Mouse (Mus musculus): ENCODE data around the gene Rhno1.
A peak's percentile ranks its signal among the peaks of the same experiment; 100 is the strongest.

Rhno1 gene

DNA sequence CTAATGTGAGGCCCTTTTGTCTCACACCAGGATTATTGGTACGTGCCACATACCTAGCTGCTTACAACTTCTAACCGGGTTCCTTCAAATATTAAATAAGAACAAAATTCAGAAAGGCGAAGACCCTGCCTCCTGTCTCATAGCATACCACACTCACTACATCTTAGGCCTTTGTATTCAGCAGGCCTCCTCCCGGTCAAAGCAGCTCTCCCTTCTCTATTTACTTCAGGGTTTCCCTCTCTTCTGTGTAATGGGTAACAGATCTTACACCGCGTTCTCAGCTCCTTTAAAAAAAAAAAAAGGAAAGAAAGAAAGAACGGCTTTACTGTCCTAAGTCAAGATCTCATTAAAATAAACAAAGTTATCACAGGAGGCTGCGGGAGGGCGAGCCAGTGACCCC is 810 bp downstream of the Rhno1 start:
- no peak for DNase-seq

DNA sequence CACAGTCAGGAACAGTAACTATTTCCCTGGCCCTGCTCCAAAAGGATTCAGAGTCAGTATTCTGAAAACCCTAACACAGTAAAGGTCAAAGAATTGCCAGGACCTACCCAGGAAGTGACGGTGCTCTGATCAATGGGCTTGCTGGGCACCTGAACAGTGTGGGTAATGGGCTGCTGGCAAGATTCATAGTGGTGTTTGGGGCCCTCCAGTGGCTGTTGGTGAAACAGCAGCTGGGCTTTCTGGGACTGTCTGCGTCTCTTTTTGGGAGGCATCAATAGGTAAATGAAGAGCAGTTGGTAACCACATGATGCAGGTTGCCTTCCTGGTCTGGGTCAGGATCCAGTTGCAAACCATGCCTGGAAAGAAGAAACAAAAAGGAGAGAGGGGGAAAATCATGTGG is 3.7 kb downstream of the Rhno1 start:
- DNase-seq: peak; percentile 71

DNA sequence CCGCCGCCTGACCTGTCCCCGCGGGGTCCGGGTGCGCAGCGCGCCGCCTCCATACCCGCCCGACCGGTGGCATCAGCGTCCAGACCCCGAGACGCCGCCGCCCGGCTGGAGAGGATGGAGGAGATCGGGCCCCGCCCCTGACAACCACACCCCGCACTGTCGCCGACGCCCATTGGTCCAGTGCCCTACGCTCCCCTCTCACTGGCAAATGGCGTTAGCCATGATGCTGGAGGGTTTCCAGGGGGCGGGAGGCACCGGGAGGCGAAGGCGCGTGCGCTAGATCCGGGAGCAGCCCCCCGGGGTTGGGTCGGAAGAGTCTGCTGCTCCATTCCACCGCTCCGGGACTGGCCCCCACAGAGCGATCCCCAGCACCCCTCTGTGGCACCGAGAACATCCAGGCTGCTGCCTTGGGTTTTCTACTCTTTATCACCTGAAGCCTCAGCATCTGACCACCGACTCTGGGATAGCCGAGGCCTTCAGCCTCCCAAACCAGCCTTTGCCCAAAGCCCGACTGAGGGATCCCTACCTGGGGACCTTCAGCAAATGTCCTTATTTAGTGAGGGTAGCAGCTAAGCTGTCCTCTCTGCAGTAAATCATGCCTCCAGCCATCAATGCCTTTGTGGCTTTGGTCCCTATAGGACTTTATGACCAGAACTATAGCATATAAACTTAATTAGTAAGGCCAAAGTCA is 6.8 kb downstream of the Rhno1 start, which contains the start of gene Tulp3:
TSS of gene Tulp3 (minus strand) at position 126 of the 691 bp plus-strand sequence.
- peak; percentile 98 for DNase-seq

DNA sequence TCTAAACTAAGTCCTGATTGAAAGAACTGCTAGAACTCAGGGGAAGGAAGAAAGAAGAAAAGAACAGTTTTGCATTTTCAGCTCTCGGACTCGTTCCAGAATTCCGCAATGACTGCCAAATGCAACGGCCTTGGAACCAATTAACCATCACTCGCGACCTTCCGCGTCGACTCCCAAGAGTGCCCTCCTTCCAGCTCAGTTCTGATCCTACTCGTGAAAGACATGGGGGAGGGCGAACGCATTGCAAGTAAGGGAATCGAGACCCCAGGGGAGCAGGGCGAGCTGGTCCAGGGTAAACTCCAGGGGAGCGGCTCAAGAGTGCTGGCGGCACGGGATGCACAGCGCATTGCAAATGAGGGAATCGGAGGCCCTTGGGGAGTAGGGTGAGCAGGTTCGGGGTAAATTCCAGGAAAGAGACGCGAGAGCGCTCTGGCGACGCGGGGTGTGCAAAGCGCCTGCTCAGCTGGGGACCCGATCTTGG is 7.5 kb downstream of the Rhno1 start:
- peak; percentile 57 for DNase-seq

DNA sequence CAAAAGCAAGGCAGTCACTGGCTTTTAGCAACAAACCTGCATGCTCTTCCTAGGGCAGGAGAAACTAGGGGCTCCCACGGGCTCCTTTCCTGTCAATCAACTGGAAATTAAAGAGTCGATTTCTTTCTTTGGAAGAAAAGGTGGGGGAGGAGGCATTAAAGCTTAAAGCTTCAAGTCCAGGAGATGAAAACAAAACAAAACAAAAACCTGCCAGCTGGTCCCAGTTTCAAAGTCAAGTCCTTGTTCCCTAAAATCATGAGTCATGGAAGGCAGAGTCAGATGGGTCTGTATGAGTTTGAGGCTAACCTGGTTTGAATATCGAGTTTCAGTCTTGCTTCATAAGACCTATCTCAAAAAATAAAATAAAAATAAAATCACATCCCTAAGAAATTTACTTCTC is 8.6 kb downstream of the Rhno1 start:
- DNase-seq: no peak

DNA sequence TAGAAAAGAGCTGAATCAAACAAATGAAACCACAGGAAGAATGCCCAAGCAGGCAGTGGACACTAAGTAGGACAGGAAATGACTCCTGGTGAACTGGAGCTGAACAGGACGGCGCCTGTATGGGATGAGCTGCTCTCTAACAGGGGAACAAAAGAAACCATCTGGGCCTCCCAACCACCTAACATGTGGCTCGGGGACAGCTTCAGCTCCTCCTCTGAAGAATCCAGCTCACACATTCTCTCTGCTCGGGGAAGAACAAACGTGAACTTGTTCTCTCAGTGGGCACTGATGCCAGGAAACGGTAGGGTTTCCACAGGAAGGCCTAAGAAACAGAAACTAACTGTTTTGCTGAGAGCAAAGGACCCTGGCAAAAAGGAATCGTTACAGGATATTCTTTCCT is 13.0 kb downstream of the Rhno1 start:
- peak; percentile 39 for DNase-seq

DNA sequence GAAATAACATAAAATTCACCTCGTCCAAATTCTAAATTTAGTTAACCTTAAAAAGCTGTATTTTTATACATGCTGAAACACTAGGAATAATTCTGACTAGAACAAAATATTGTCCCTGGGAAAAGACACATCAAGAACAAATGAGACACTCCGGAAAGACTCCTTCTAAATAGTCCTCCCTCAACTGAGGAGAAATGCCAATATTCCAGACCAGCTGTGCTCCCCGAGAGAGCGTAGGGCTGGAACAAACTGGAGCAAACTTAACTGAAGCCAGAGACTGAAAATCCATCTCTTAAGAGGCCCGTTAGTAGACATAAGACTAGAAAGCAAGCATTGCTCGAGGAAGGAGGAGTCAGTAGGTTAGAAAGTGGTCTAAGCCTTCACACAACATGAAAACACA is 15.9 kb downstream of the Rhno1 start:
- DNase-seq: no peak

DNA sequence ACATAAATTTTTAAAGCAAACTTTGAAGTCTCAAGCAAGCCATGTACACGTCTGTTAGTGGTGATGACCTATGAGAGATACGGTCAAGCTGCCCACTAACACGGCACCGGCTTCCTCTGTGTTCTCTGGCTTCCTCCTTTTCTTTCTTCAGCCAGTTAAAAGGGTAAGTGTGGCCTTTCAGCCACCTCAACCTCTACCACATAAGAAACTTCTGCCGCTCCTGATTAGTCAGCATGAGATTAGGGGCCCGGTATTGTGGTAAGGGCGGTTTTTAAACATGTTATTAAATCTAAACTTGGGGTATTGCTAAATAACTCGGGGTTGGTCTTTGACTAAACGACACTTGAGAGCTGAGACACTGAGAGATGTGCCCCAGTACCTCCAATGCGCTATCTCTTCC is 17.1 kb downstream of the Rhno1 start:
- DNase-seq: no peak

DNA sequence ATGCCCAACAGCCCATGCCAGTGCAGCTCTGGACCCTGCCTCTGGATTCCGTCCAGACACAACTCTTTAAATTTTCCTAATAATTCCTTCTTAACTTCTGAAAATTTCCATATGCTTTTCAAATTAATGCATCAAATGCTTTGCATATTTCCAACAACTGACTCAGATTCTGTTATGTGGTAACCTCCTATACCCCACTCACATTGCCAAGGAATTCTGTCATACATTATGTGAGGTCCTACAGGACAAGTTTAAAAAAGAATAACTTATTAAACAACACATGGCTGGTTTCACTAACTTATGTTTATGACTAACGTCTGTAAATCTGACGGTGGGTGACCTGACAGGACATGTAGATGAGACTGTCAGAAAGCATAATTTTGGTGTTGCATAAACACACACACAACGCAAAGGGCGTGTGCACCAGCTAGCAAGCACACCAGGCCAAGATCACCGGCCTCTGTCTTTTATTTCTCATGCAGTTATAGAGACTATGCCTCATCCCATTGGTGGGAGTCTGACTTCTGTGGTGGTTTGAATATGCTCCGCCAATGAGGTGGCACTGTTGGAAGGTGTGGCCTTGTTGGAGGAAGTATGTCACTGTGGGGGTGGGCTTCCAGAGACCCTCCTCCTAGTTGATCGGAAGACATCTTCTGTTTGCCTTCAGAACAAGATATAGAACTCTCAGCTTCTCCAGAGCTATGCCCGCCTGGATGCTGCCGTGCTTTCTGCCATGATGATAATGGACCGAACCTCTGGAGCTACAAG is 20.6 kb downstream of the Rhno1 start:
- DNase-seq: no peak

DNA sequence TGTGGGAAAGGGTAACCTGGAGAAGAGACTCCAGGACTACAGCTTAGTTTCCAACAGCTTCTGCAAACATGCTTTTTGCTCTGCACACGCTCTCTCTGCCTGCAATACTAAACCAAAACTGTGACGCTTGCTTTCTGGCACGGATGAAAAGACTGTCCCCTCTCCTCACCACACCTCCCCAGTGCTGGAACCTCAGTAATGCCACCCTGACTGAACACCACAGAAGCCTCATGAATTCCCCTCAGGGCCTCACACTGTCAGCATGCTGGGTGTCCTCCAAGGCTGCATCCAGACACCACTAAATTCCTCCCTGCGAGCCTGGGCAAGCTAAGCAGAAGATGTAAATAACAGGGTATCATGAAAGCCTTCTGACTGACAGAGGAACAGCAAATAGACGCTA is 23.8 kb downstream of the Rhno1 start:
- peak; percentile 31 for DNase-seq

DNA sequence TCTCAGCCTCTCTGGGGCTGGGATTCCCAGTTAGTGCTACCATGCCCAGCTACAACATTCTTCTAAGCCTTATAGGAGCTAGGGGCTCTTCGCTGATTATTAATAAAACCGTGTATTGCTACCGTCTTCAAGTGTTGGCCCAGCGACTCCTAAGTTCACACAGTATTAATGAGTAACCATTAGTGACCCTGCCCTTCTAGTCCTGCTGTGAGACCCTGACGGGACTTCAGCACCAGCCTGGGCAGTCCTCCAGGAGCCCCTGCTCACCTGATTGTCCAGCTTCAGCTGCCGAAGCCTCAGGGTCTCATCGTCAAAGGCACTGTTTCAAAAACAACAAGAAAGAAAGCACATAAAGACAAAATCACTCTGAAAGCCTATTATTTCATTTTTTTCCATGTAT is 25.2 kb downstream of the Rhno1 start:
- no peak for DNase-seq

DNA sequence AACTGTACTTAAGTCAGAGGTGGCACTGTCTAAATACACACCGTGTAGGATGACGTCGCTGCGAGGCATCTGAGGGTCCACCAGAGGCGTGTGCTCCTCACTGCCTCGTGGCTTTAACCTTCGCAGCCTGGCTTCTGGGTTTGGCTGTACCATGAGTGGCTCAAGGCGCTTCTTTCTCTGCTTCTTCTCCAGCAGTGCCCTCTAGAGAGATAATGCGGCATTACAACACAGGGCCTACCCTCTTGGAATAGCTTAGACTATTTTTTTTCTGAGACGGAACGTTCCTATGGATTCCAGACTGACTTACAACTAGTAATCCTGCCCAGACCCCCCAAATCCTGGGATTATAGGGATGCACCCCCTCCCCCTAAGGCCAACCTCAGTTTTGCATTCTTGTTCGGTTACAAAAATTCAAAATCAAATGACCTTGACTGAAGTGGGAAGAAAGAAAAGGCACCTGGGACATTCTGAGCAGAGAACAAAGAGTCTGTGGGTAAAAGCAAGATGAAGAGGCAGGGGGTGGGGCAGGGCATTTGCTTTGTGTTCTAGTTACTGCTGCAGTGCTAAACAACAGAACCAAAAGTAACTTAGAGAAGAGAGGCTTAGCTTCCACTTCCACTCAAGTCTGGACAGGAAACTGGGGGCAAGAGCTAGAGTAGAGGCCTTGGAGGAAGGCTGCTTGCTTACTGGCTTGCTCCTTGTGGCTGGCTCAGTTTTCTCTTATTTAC is 28.1 kb downstream of the Rhno1 start:
- peak; percentile 91 for DNase-seq

DNA sequence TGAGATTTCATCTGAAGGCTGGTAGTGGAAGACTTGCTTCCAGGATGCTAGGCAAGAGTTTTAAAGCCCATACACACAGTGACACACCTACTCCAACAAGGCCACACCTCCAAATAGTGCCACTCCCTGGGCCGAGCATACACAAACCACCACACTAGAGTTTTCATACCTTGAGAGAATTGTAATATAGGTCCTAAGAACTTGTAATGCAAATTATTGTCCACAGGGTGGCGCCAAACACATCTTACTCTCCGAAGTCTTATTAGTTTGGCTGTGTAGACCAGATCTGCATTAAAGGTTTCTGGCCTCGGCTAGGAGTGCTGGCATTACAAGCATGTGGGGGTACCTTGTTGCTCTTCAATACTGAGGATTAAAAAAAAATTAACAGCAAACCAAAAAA is 44.4 kb downstream of the Rhno1 start:
- peak; percentile 69 for DNase-seq

DNA sequence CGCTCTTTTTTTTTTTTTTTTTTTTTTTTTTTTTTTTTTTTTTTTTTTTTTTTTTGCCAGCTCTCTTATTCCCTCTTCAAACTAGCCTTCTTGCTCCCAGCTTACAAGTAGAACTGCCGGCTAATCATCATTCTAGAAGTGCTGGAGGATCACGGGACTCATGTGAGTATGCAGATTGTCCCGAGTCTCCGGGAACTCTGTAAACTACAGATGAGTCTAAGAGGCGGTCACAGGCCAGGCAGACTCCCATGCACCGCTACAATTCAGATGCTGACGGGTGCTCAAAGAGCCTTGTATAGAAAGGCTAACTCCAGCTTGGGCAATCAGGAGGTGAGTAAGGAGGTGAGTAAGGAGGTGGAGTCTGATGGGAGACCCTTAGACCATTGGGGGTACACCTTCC is 47.1 kb downstream of the Rhno1 start:
- DNase-seq: no peak

DNA sequence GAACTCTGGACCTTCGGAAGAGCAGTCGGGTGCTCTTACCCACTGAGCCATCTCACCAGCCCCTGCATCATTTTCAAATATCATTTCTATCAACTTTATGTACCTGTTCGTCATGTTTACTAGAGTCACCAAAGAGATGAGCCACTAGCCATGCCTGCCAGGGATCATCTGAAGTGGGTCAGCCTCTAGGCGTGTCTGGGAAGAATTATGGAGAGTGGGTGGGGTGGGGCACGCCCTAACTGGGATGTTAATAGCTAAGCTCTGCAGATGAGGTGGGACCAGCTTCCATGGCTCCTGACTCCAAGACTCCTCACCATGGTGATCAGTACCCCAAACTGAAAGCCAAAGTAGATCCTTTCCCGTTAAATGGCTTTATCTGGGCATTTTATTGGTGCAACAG is 47.9 kb downstream of the Rhno1 start:
- DNase-seq: no peak

DNA sequence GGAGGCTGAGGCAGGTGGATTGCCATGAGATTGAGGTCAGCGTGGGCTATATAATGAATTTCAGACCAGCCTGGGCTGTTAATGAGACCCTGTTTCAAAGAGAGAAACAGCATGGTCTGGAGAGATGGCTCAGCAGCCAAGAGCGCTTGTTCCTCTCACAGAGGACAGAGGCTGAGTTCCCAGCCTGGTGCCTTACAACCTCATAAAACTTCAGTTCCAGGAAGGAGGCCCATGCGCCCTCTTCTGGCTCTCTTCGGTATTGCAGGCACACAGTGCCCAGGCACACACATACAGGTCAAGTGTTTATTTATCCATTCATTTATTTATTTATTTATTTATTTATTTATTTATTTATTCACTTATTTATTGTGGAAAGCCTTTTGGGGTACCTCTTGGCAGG is 54.4 kb downstream of the Rhno1 start:
- DNase-seq: peak; percentile 75
